Mouse (Mus musculus) thymus, adult 2 months (tissue): ENCODE data around the gene Irf2bpl. TPM values are rescaled to one million over a fixed set of nuclear protein-coding genes. Genes with fewer than 3 reads are reported as not detected.

Source experiments
- DNase-seq: peaks from one replicate; pipeline ENCODE4 v3.0.0; 2021
- H3K27ac ChIP-seq: fragments of 200-500 bp; 2 replicates; pipeline ENCODE4 v1.5.1; 2012; ENCODE audit warnings: low read length, control low read depth; ENCODE audit not compliant: control insufficient read depth, insufficient read depth
- H3K27me3 ChIP-seq: fragments of 200-500 bp; 2 replicates; pipeline ENCODE4 v1.6.1; 2012; ENCODE audit warnings: mild to moderate bottlenecking, low read length, moderate library complexity, mixed read lengths; ENCODE audit not compliant: control insufficient read depth, insufficient read depth
- H3K36me3 ChIP-seq: fragments of 200-500 bp; 2 replicates; pipeline ENCODE4 v1.6.1; 2012; ENCODE audit warnings: mild to moderate bottlenecking, low read length, moderate library complexity; ENCODE audit not compliant: control insufficient read depth, insufficient read depth
- H3K4me1 ChIP-seq: fragments of 200-500 bp; replicated peaks from 2 replicates; pipeline ENCODE4 v1.6.1; 2012; ENCODE audit warnings: low read length; ENCODE audit not compliant: control insufficient read depth, insufficient read depth
- H3K4me3 ChIP-seq: fragments of 200-500 bp; 2 replicates; pipeline ENCODE4 v1.5.1; 2012; ENCODE audit warnings: mild to moderate bottlenecking, low read length, control low read depth, moderate library complexity; ENCODE audit not compliant: control insufficient read depth, insufficient read depth
- CTCF ChIP-seq: fragments of 200-500 bp; IDR thresholded peaks from 2 replicates; pipeline ENCODE4 v1.5.1; 2012; ENCODE audit warnings: mild to moderate bottlenecking, control low read depth, low read length, moderate library complexity, borderline replicate concordance; ENCODE audit not compliant: control insufficient read depth, poor library complexity, insufficient read depth; ENCODE audit errors: extremely low read depth
- POLR2A ChIP-seq: fragments of 200-500 bp; IDR thresholded peaks from 2 replicates; pipeline ENCODE4 v1.6.1; 2012; ENCODE audit warnings: mild to moderate bottlenecking, low read length, control low read depth, moderate library complexity; ENCODE audit not compliant: control insufficient read depth, poor library complexity, insufficient read depth; ENCODE audit errors: extremely low read depth
- WGBS: fragments of 180-500 bp; shearing (Covaris S2); methylation state at CpG from one replicate; pipeline ENCODE4 v1.1.7; 2018; 5-methylcytosine and 5-hydroxymethylcytosine counted together
- polyA plus RNA-seq: library from polyadenylated mRNA; depleted of rRNA; stranded (reverse); fragments of >200 nt; gene quantifications from 2 replicates; pipeline ENCODE4 v1.2.3, GENCODE M21; 2012

Irf2bpl gene
- polyA plus RNA-seq, 1 experiment: 38.6 TPM

- Histone ChIP-seq H3K27me3 (no peaks in the 10 kb centered on the region; the same call in 1 of the 2 replicates), H3K4me1 (peaks cover 29% of the 10 kb centered on the region), H3K36me3 (no peaks in the 10 kb centered on the region), H3K27ac (no peak overlapping the region), H3K4me3 (peak overlapping the region; percentile 92)
- 84% methylated on average over 33 of the region's 33 CpGs for WGBS
- DNase-seq: no peak
- TF ChIP-seq POLR2A (no peak), CTCF (no peak)
Observed at GRCm38 (mm10) chr12:86881809-86882278, 2.8 kb downstream of the Irf2bpl start.

GRCm38 (mm10) chr12:86880090-86880723, 4.4 kb downstream of the Irf2bpl start:
- Histone ChIP-seq H3K4me1 (peaks cover 22% of the 10 kb centered on the region), H3K27ac (no peak overlapping the region), H3K36me3 (no peaks in the 10 kb centered on the region), H3K4me3 (no peak overlapping the region), H3K27me3 (no peaks in the 10 kb centered on the region; the same call in 1 of the 2 replicates)
- WGBS: 94% methylated on average over 3 of the region's 3 CpGs
- DNase-seq: no peak
- TF ChIP-seq CTCF (no peak), POLR2A (no peak)

GRCm38 (mm10) chr12:86879446-86880085, 5.0 kb downstream of the Irf2bpl start:
- TF ChIP-seq POLR2A (no peak), CTCF (no peak)
- H3K27ac ChIP-seq: no peak overlapping the region
- H3K27me3 ChIP-seq: no peaks in the 10 kb centered on the region; the same call in 1 of the 2 replicates
- no peak for DNase-seq
- peaks cover 22% of the 10 kb centered on the region for H3K4me1 ChIP-seq
- H3K4me3 ChIP-seq: no peak overlapping the region
- H3K36me3 ChIP-seq: no peaks in the 10 kb centered on the region
- WGBS: 91% methylated on average over 6 of the region's 6 CpGs

GRCm38 (mm10) chr12:86878426-86879353, 5.9 kb downstream of the Irf2bpl start:
- Histone ChIP-seq H3K36me3 (no peaks in the 10 kb centered on the region), H3K27me3 (no peaks in the 10 kb centered on the region; the same call in 1 of the 2 replicates), H3K27ac (no peak overlapping the region), H3K4me1 (peaks cover 22% of the 10 kb centered on the region), H3K4me3 (no peak overlapping the region)
- DNase-seq: no peak
- WGBS: 81% methylated on average over 16 of the region's 16 CpGs
- TF ChIP-seq CTCF: no peak
- TF ChIP-seq POLR2A: no peak

- Histone ChIP-seq H3K36me3 (no peaks in the 10 kb centered on the region), H3K4me3 (no peak overlapping the region), H3K4me1 (peaks cover 8% of the 10 kb centered on the region), H3K27me3 (no peaks in the 10 kb centered on the region), H3K27ac (no peak overlapping the region)
- WGBS: 97% methylated on average over 4 of the region's 4 CpGs
- no peak for TF ChIP-seq POLR2A
- no peak for TF ChIP-seq CTCF
- DNase-seq: no peak
Observed at GRCm38 (mm10) chr12:86876981-86877380, 7.6 kb downstream of the Irf2bpl start.

- DNase-seq: no peak
- no peaks in the 10 kb centered on the region for H3K27me3 ChIP-seq
- H3K36me3 ChIP-seq: no peaks in the 10 kb centered on the region
- WGBS: 79% methylated on average over 5 of the region's 5 CpGs
- H3K4me1 ChIP-seq: peaks cover 5% of the 10 kb centered on the region
- no peak overlapping the region for H3K4me3 ChIP-seq
- TF ChIP-seq POLR2A (no peak), CTCF (no peak)
- no peak overlapping the region for H3K27ac ChIP-seq
Observed at GRCm38 (mm10) chr12:86876116-86876515, 8.5 kb downstream of the Irf2bpl start.
